Mouse (Mus musculus) liver, adult 2 months (tissue): ENCODE results near the gene Cntnap5c. TPM values are rescaled to one million over a fixed set of nuclear protein-coding genes. Genes with fewer than 3 reads are reported as not detected.
A peak's percentile ranks its signal among the peaks of the same experiment; 100 is the strongest.
"Not testable (repeated sequence)": the region's sequence is repeated elsewhere in the genome, so short reads cannot be mapped to it uniquely, and the experiment has no call there.

Source experiments
- DNase-seq: peaks from one replicate; pipeline ENCODE4 v3.0.0-alpha.2; 2011; ENCODE audit warnings: low read depth, low spot score; ENCODE audit errors: extremely low read depth
- H3K27ac ChIP-seq: fragments of 200-500 bp; replicated peaks from 2 replicates; pipeline ENCODE4 v1.5.1; 2012; ENCODE audit warnings: low read depth, mild to moderate bottlenecking, control low read depth, inconsistent platforms, low read length; ENCODE audit not compliant: insufficient read depth
- H3K27me3 ChIP-seq: fragments of 200-500 bp; 2 replicates; pipeline ENCODE4 v1.6.1; 2012; ENCODE audit warnings: mild to moderate bottlenecking, moderate library complexity, low read length, inconsistent platforms; ENCODE audit not compliant: control insufficient read depth, insufficient read depth
- H3K36me3 ChIP-seq: fragments of 200-500 bp; 2 replicates; pipeline ENCODE4 v1.6.1; 2012; ENCODE audit warnings: low read length, inconsistent platforms; ENCODE audit not compliant: control insufficient read depth, insufficient read depth
- H3K4me1 ChIP-seq: fragments of 200-500 bp; 2 replicates; pipeline ENCODE4 v1.6.1; 2011; ENCODE audit warnings: low read length; ENCODE audit not compliant: control insufficient read depth, insufficient read depth
- H3K4me3 ChIP-seq: fragments of 200-500 bp; 2 replicates; pipeline ENCODE4 v1.5.1; 2011; ENCODE audit warnings: low read depth, mild to moderate bottlenecking, control low read depth, low read length, moderate library complexity; ENCODE audit not compliant: insufficient read depth
- H3K79me2 ChIP-seq: fragments of 200-500 bp; 2 replicates; pipeline ENCODE4 v1.6.1; 2012; ENCODE audit warnings: inconsistent platforms, mild to moderate bottlenecking, low read length, moderate library complexity; ENCODE audit not compliant: control insufficient read depth, insufficient read depth
- H3K9ac ChIP-seq: fragments of 200-500 bp; 2 replicates; pipeline ENCODE4 v1.6.1; 2012; ENCODE audit warnings: low read depth, mild to moderate bottlenecking, control low read depth, inconsistent platforms, low read length
- CTCF ChIP-seq: fragments of 200-500 bp; IDR thresholded peaks from 2 replicates; pipeline ENCODE4 v1.5.1; 2011; ENCODE audit warnings: low read depth, low read length, control low read depth
- POLR2A ChIP-seq: fragments of 200-500 bp; IDR thresholded peaks from 2 replicates; pipeline ENCODE4 v1.6.1; 2011; ENCODE audit warnings: low read length, control low read depth; ENCODE audit not compliant: insufficient read depth; ENCODE audit errors: extremely low read depth
- WGBS: fragments of 180-500 bp; shearing (Covaris S2); methylation state at CpG from one replicate; pipeline ENCODE4 v1.1.7; 2018; 5-methylcytosine and 5-hydroxymethylcytosine counted together
- polyA plus RNA-seq: library from polyadenylated mRNA; depleted of rRNA; stranded (reverse); fragments of >200 nt; gene quantifications from 2 replicates; pipeline ENCODE4 v1.2.3, GENCODE M21; 2012
- total RNA-seq: library from RNA; depleted of rRNA; stranded (reverse); fragments of >200 nt; gene quantifications from 2 replicates; pipeline ENCODE4 v1.2.3, GENCODE M21; 2014

Cntnap5c gene
- total and polyA plus RNA-seq, 2 experiments: not detected

- Histone ChIP-seq H3K4me3 (no peak overlapping the region), H3K79me2 (no peaks in the 10 kb centered on the region), H3K4me1 (no peaks in the 10 kb centered on the region), H3K27ac (no peak overlapping the region), H3K36me3 (no peaks in the 10 kb centered on the region), H3K9ac (no peak overlapping the region), H3K27me3 (no peaks in the 10 kb centered on the region)
- DNase-seq: no peak
- TF ChIP-seq POLR2A (no peak), CTCF (no peak)
These were observed 68.0 kb downstream of the Cntnap5c start for GRCm38 (mm10) chr17:57837090-57837971.

- H3K27me3 ChIP-seq, H3K4me1 ChIP-seq, DNase-seq, H3K27ac ChIP-seq, H3K79me2 ChIP-seq, H3K4me3 ChIP-seq, H3K36me3 ChIP-seq, H3K9ac ChIP-seq: not testable (repeated sequence)
- WGBS: no CpG with 5 or more reads among the region's 4 CpGs
These were observed 86.4 kb downstream of the Cntnap5c start for GRCm38 (mm10) chr17:57855811-57856210.

GRCm38 (mm10) chr17:57865996-57866395, 96.6 kb downstream of the Cntnap5c start:
- Histone ChIP-seq H3K79me2 (no peaks in the 10 kb centered on the region), H3K27me3 (no peaks in the 10 kb centered on the region), H3K36me3 (no peaks in the 10 kb centered on the region), H3K4me3 (no peak overlapping the region), H3K4me1 (no peaks in the 10 kb centered on the region), H3K9ac (no peak overlapping the region), H3K27ac (no peak overlapping the region)
- no peak for DNase-seq
- no peak for TF ChIP-seq CTCF
- no peak for TF ChIP-seq POLR2A

- TF ChIP-seq CTCF (no peak), POLR2A (no peak)
- no peaks in the 10 kb centered on the region for H3K4me1 ChIP-seq
- no peak overlapping the region for H3K4me3 ChIP-seq
- no peaks in the 10 kb centered on the region for H3K36me3 ChIP-seq
- H3K79me2 ChIP-seq: no peaks in the 10 kb centered on the region
- 71% methylated on average over 4 of the region's 4 CpGs for WGBS
- DNase-seq: no peak
- no peaks in the 10 kb centered on the region for H3K27me3 ChIP-seq
- no peak overlapping the region for H3K27ac ChIP-seq
- H3K9ac ChIP-seq: no peak overlapping the region
These were observed 118.5 kb downstream of the Cntnap5c start for GRCm38 (mm10) chr17:57887742-57888389.

- H3K4me1 ChIP-seq: no peaks in the 10 kb centered on the region
- peak; percentile 67 for DNase-seq
- H3K9ac ChIP-seq: no peak overlapping the region
- no peak for TF ChIP-seq CTCF
- TF ChIP-seq POLR2A: no peak
- no peaks in the 10 kb centered on the region for H3K27me3 ChIP-seq
- H3K79me2 ChIP-seq: no peaks in the 10 kb centered on the region
- no peak overlapping the region for H3K4me3 ChIP-seq
- H3K27ac ChIP-seq: no peak overlapping the region
- no peaks in the 10 kb centered on the region for H3K36me3 ChIP-seq
These were observed 142.5 kb downstream of the Cntnap5c start for GRCm38 (mm10) chr17:57911770-57912293.

- 84% methylated on average over 3 of the region's 3 CpGs for WGBS
- no peaks in the 10 kb centered on the region for H3K79me2 ChIP-seq
- no peaks in the 10 kb centered on the region for H3K27me3 ChIP-seq
- H3K36me3 ChIP-seq: no peaks in the 10 kb centered on the region
- no peak overlapping the region for H3K4me3 ChIP-seq
- TF ChIP-seq POLR2A (no peak), CTCF (no peak)
- no peaks in the 10 kb centered on the region for H3K4me1 ChIP-seq
- H3K9ac ChIP-seq: no peak overlapping the region
- H3K27ac ChIP-seq: no peak overlapping the region
- DNase-seq: no peak
These were observed 214.9 kb downstream of the Cntnap5c start for GRCm38 (mm10) chr17:57984230-57984629.
